Mouse (Mus musculus): ENCODE measurements around the gene Ank2. TPM values are rescaled to one million over a fixed set of nuclear protein-coding genes. Genes with fewer than 3 reads are reported as not detected.

Gene Ank2
- polyA plus RNA-seq, 1 experiment from 2014 or later = 30.8 TPM

GRCm38 (mm10) chr3:127097106-127097505, 402.0 kb downstream of the Ank2 start:
- no peak overlapping the region for H3K4me2 ChIP-seq
- no peaks in the 10 kb centered on the region for H3K9me3 ChIP-seq (replicated peaks; ENCODE audit: control insufficient read depth, low read length)
- 81% methylated on average over 1 of the region's 1 CpGs for WGBS (ENCODE audit: insufficient replicate concordance)
- no peak overlapping the region for H3K27ac ChIP-seq (ENCODE audit: low read depth, low read length)
- H3K9ac ChIP-seq (ENCODE audit: low read depth, low read length) = no peak overlapping the region
- H3K27me3 ChIP-seq (ENCODE audit: control insufficient read depth, insufficient read depth, low read length) = no peaks in the 10 kb centered on the region
- no peaks in the 10 kb centered on the region for H3K4me1 ChIP-seq (ENCODE audit: control insufficient read depth, insufficient read depth, low read length)
- no peak overlapping the region for H3K4me3 ChIP-seq (ENCODE audit: low read depth, low read length)
- H3K36me3 ChIP-seq (ENCODE audit: control insufficient read depth, insufficient read depth, low read length) = no peaks in the 10 kb centered on the region
- ATAC-seq (replicated peaks; ENCODE audit: insufficient number of reproducible peaks, low FRiP score, low TSS enrichment) = no peak

GRCm38 (mm10) chr3:127093631-127094030, 405.5 kb downstream of the Ank2 start:
- no peak for ATAC-seq (replicated peaks; ENCODE audit: insufficient number of reproducible peaks, low FRiP score, low TSS enrichment)
- WGBS (ENCODE audit: insufficient replicate concordance) = 81% methylated on average over 4 of the region's 4 CpGs
- Histone ChIP-seq H3K4me2 (no peak overlapping the region), H3K9me3 (replicated peaks; ENCODE audit: control insufficient read depth, low read length) (no peaks in the 10 kb centered on the region), H3K36me3 (ENCODE audit: control insufficient read depth, insufficient read depth, low read length) (no peaks in the 10 kb centered on the region), H3K9ac (ENCODE audit: low read depth, low read length) (no peak overlapping the region), H3K27me3 (ENCODE audit: control insufficient read depth, insufficient read depth, low read length) (no peaks in the 10 kb centered on the region), H3K27ac (ENCODE audit: low read depth, low read length) (no peak overlapping the region), H3K4me1 (ENCODE audit: control insufficient read depth, insufficient read depth, low read length) (no peaks in the 10 kb centered on the region), H3K4me3 (ENCODE audit: low read depth, low read length) (no peak overlapping the region)

- H3K27ac ChIP-seq (ENCODE audit: low read depth, low read length) = no peak overlapping the region
- H3K36me3 ChIP-seq (ENCODE audit: control insufficient read depth, insufficient read depth, low read length) = no peaks in the 10 kb centered on the region
- no peaks in the 10 kb centered on the region for H3K27me3 ChIP-seq (ENCODE audit: control insufficient read depth, insufficient read depth, low read length)
- H3K9ac ChIP-seq (ENCODE audit: low read depth, low read length) = no peak overlapping the region
- ATAC-seq (replicated peaks; ENCODE audit: insufficient number of reproducible peaks, low FRiP score, low TSS enrichment) = no peak
- 93% methylated on average over 1 of the region's 1 CpGs for WGBS (ENCODE audit: insufficient replicate concordance)
- no peaks in the 10 kb centered on the region for H3K4me1 ChIP-seq (ENCODE audit: control insufficient read depth, insufficient read depth, low read length)
- no peak overlapping the region for H3K4me3 ChIP-seq (ENCODE audit: low read depth, low read length)
- no peaks in the 10 kb centered on the region for H3K9me3 ChIP-seq (replicated peaks; ENCODE audit: control insufficient read depth, low read length)
- H3K4me2 ChIP-seq = no peak overlapping the region
Observed at GRCm38 (mm10) chr3:127087574-127087973, 411.6 kb downstream of the Ank2 start.

GRCm38 (mm10) chr3:127086834-127087506, 412.2 kb downstream of the Ank2 start:
- Histone ChIP-seq H3K4me2 (no peak overlapping the region), H3K4me1 (ENCODE audit: control insufficient read depth, insufficient read depth, low read length) (no peaks in the 10 kb centered on the region), H3K36me3 (ENCODE audit: control insufficient read depth, insufficient read depth, low read length) (no peaks in the 10 kb centered on the region), H3K9me3 (replicated peaks; ENCODE audit: control insufficient read depth, low read length) (no peaks in the 10 kb centered on the region), H3K27ac (ENCODE audit: low read depth, low read length) (no peak overlapping the region), H3K27me3 (ENCODE audit: control insufficient read depth, insufficient read depth, low read length) (no peaks in the 10 kb centered on the region), H3K9ac (ENCODE audit: low read depth, low read length) (no peak overlapping the region), H3K4me3 (ENCODE audit: low read depth, low read length) (no peak overlapping the region)
- no peak for ATAC-seq (replicated peaks; ENCODE audit: insufficient number of reproducible peaks, low FRiP score, low TSS enrichment)
- WGBS (ENCODE audit: insufficient replicate concordance) = 62% methylated on average over 3 of the region's 3 CpGs

GRCm38 (mm10) chr3:127077369-127077768, 421.8 kb downstream of the Ank2 start:
- Histone ChIP-seq H3K4me1 (ENCODE audit: control insufficient read depth, insufficient read depth, low read length) (no peaks in the 10 kb centered on the region), H3K4me3 (ENCODE audit: low read depth, low read length) (no peak overlapping the region)
- 82% methylated on average over 5 of the region's 5 CpGs for WGBS (ENCODE audit: insufficient replicate concordance)

GRCm38 (mm10) chr3:127075531-127076280, 423.4 kb downstream of the Ank2 start:
- Histone ChIP-seq H3K9ac (ENCODE audit: low read depth, low read length) (no peak overlapping the region), H3K4me3 (ENCODE audit: low read depth, low read length) (no peak overlapping the region), H3K36me3 (ENCODE audit: control insufficient read depth, insufficient read depth, low read length) (no peaks in the 10 kb centered on the region), H3K4me1 (ENCODE audit: control insufficient read depth, insufficient read depth, low read length) (no peaks in the 10 kb centered on the region), H3K9me3 (replicated peaks; ENCODE audit: control insufficient read depth, low read length) (no peaks in the 10 kb centered on the region), H3K4me2 (no peak overlapping the region), H3K27me3 (ENCODE audit: control insufficient read depth, insufficient read depth, low read length) (no peaks in the 10 kb centered on the region), H3K27ac (ENCODE audit: low read depth, low read length) (no peak overlapping the region)
- WGBS (ENCODE audit: insufficient replicate concordance) = 67% methylated on average over 8 of the region's 8 CpGs
- ATAC-seq (replicated peaks; ENCODE audit: insufficient number of reproducible peaks, low FRiP score, low TSS enrichment) = no peak

More at GRCm38 (mm10) chr3:127077369-127077768, 421.8 kb downstream of the Ank2 start:
- Histone ChIP-seq H3K36me3 (ENCODE audit: control insufficient read depth, insufficient read depth, low read length) (no peaks in the 10 kb centered on the region), H3K27me3 (ENCODE audit: control insufficient read depth, insufficient read depth, low read length) (no peaks in the 10 kb centered on the region), H3K4me2 (no peak overlapping the region), H3K27ac (ENCODE audit: low read depth, low read length) (no peak overlapping the region), H3K9me3 (replicated peaks; ENCODE audit: control insufficient read depth, low read length) (no peaks in the 10 kb centered on the region), H3K9ac (ENCODE audit: low read depth, low read length) (no peak overlapping the region)
- no peak for ATAC-seq (replicated peaks; ENCODE audit: insufficient number of reproducible peaks, low FRiP score, low TSS enrichment)

GRCm38 (mm10) chr3:127071471-127071870, 427.7 kb downstream of the Ank2 start:
- H3K36me3 ChIP-seq (ENCODE audit: control insufficient read depth, insufficient read depth, low read length) = no peaks in the 10 kb centered on the region

GRCm38 (mm10) chr3:127063654-127064386, 435.3 kb downstream of the Ank2 start:
- ATAC-seq (replicated peaks; ENCODE audit: insufficient number of reproducible peaks, low FRiP score, low TSS enrichment) = no peak
- Histone ChIP-seq H3K27me3 (ENCODE audit: control insufficient read depth, insufficient read depth, low read length) (no peaks in the 10 kb centered on the region), H3K4me3 (ENCODE audit: low read depth, low read length) (no peak overlapping the region), H3K4me2 (no peak overlapping the region), H3K4me1 (ENCODE audit: control insufficient read depth, insufficient read depth, low read length) (peaks cover 14% of the 10 kb centered on the region), H3K9ac (ENCODE audit: low read depth, low read length) (no peak overlapping the region), H3K9me3 (replicated peaks; ENCODE audit: control insufficient read depth, low read length) (no peaks in the 10 kb centered on the region), H3K27ac (ENCODE audit: low read depth, low read length) (no peak overlapping the region), H3K36me3 (ENCODE audit: control insufficient read depth, insufficient read depth, low read length) (no peaks in the 10 kb centered on the region)
- 59% methylated on average over 5 of the region's 5 CpGs for WGBS (ENCODE audit: insufficient replicate concordance)

More at GRCm38 (mm10) chr3:127071471-127071870, 427.7 kb downstream of the Ank2 start:
- Histone ChIP-seq H3K9ac (ENCODE audit: low read depth, low read length) (no peak overlapping the region), H3K9me3 (replicated peaks; ENCODE audit: control insufficient read depth, low read length) (no peaks in the 10 kb centered on the region), H3K4me1 (ENCODE audit: control insufficient read depth, insufficient read depth, low read length) (no peaks in the 10 kb centered on the region), H3K4me2 (no peak overlapping the region), H3K4me3 (ENCODE audit: low read depth, low read length) (no peak overlapping the region), H3K27me3 (ENCODE audit: control insufficient read depth, insufficient read depth, low read length) (no peaks in the 10 kb centered on the region), H3K27ac (ENCODE audit: low read depth, low read length) (no peak overlapping the region)
- 72% methylated on average over 1 of the region's 1 CpGs for WGBS (ENCODE audit: insufficient replicate concordance)
- no peak for ATAC-seq (replicated peaks; ENCODE audit: insufficient number of reproducible peaks, low FRiP score, low TSS enrichment)

Measured in heart, embryonic 11.5 days (tissue).